Mouse (Mus musculus): ENCODE data around the gene Neurog1. TPM values are rescaled to one million over a fixed set of nuclear protein-coding genes. Genes with fewer than 3 reads are reported as not detected.

The Neurog1 gene
- total RNA-seq, 2 experiments from 2014 or later: not detected

GRCm38 (mm10) chr13:56259021-56259925 lies 7.3 kb upstream of the Neurog1 start:
- no peak for ATAC-seq (replicated peaks; ENCODE audit: low FRiP score, poor library complexity, severe bottlenecking)

- ATAC-seq (replicated peaks; ENCODE audit: low FRiP score, poor library complexity, severe bottlenecking): no peak
Measured at GRCm38 (mm10) chr13:56258196-56259020, 6.4 kb upstream of the Neurog1 start.

DNA sequence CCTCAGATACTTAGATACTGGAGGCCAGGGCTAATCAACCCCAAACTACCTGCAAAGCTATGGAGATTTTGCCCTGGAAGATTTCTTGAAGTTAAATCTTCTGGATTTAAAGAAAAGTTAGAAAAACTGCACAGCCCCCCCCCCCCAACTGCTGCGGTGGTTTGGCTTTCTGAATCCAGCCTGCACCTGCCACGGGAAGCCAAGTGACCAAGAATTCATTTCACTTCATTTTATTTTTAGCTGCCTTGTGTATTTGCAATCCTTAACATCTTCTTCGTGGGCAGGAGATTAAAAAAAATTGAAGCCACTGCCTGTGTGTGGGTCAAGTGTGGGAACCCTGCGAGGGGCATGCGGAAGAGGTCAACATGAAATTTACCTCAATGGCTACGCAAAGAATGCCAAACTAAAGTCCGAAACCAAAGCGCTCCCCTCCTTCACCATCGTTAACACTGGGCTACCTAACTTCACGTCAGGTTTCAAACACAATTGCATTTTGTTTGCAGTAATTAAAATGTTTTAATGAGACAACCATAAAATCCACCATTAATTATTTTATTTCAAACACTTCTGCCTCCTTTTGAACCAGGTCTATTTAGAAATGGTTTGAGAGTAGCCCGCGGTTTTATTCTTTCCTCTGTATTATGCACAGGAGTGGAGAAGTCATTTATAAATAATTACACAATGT lies 5.6 kb upstream of the Neurog1 start:
- ATAC-seq (replicated peaks; ENCODE audit: low FRiP score, poor library complexity, severe bottlenecking): no peak

GRCm38 (mm10) chr13:56256716-56257299 lies 4.8 kb upstream of the Neurog1 start:
- no peak for ATAC-seq (replicated peaks; ENCODE audit: low FRiP score, poor library complexity, severe bottlenecking)

GRCm38 (mm10) chr13:56253379-56253778 lies 1.4 kb upstream of the Neurog1 start:
- no peak for ATAC-seq (replicated peaks; ENCODE audit: low FRiP score, poor library complexity, severe bottlenecking)

DNA sequence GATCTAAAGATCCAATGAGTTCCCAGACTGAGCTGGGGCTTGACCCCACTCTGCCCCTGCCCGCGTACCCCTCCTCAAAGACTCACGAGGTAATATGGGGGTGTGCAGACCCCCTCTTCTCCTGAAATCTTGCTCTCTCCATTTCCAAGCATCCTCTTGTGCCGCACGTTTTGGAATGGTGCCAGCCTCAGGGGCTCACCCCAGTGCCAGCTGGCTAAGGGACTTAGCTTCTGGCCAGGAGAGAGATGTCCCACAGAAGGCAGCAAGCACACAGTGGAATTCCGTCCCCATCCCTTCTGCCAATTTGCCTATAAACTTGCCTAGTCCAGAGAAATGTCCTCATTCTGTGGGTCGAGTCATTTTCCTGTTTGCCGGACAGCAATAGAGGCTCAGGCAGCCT lies 820 bp upstream of the Neurog1 start:
- no peak for ATAC-seq (replicated peaks; ENCODE audit: low FRiP score, poor library complexity, severe bottlenecking)

GRCm38 (mm10) chr13:56251176-56251923 lies 613 bp downstream of the Neurog1 start:
- ATAC-seq (replicated peaks; ENCODE audit: low FRiP score, poor library complexity, severe bottlenecking): no peak

DNA sequence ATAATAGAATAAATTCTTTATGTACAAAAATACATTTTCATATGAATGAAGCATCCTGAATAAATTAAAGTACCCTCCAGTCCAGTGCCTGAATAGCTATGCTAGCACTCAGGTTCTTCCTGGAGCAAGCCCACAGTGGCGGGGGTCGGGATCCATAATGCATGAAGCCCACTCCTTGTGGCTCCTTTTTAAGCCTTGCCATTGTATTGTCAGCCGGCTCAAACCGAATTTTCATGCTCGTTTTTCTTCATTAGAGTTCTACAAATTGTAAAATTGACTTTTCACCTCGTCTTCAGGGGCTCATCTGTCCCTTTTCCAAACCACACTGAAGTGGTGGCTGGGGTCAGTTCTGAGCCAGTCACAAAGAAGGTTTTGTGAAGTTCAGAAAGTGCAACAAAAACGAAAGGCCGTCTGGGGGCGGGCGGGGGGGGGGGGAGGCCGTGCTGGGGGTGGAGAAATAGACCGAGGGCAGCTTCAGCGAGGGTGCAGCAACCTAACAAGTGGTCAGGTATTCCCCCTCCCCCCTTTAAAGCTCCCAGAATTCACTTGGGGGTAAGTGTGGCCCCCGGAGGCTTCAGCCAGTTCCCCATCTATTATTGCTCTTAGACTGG lies 1.3 kb downstream of the Neurog1 start:
- no peak for ATAC-seq (replicated peaks; ENCODE audit: low FRiP score, poor library complexity, severe bottlenecking)

- ATAC-seq (replicated peaks; ENCODE audit: low FRiP score, poor library complexity, severe bottlenecking): no peak
Measured at GRCm38 (mm10) chr13:56249593-56250341, 2.2 kb downstream of the Neurog1 start.

DNA sequence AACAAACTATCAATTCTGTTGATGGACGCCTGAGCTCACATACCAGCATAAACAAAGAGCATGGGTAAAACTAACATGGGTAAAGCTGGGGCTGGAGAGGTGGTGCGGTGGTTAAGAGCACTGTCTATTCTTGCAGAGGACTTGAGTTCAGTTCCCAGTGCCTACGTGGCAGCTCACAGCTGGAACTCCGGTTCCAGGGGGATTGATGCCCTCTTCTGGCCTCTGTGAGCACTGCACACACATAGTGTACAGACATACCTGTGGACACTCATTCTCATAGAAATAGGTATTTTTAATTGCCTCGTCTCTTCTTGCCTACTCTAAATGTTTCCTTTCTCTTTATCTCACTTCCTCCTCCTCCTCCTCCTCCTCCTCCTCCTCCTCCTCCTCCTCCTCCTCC lies 8.9 kb downstream of the Neurog1 start:
- ATAC-seq (replicated peaks; ENCODE audit: low FRiP score, poor library complexity, severe bottlenecking): no peak

DNA sequence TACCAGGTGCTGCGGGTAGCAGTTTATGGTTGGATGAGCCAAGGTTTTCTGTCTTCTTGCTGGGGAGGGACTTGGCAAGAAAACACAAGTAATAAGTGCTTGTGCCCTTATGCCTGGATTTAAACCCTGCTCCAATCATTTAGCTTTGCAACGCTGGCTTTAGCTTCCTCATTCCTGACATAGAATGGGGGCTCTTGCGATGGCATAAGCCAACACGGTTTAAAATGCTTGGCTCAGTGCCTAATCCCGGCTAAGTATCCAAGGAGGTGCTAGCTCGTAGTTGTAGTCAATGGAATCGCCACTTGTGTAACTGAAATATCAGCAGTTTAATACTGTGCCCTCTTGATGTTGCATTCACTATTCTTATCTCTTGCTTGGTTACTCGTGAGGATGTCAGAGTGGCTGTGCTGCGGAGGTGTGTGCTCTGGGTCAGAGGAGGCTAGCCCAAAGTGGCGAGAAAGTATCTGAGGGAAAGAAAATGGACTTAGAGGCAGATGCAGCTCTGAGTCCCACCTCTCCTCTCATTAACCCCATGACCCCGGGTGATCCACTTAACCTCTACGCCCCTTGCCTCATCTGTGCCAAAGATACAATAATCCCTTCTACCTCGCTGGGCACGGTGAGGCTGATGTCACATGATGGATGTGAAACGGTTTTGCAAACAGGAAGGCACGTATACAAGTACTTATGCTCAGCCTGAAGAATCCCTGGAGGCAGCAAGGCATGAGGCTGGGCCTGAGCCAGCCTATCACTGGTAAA lies 11.8 kb downstream of the Neurog1 start:
- ATAC-seq (replicated peaks; ENCODE audit: low FRiP score, poor library complexity, severe bottlenecking): no peak

DNA sequence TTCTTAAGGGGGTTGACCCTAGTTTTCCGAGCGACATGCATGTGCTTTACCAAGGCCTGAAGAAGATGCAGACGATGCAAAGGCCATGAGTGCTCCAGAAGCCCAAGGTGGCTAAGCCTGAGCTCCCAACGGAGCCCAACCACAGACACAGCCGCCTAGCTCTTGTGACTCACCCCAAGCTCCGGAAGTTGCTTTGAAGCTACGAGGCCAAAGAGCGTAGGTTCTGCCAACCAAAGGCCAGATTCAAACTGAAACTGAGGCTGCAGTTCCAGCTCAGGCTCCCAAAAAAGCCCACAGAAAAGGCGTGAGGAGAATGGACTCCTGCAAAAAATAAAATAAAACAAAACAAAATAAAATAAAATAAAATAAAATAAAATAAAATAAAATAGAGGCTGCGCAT lies 14.1 kb downstream of the Neurog1 start:
- no peak for ATAC-seq (replicated peaks; ENCODE audit: low FRiP score, poor library complexity, severe bottlenecking)

DNA sequence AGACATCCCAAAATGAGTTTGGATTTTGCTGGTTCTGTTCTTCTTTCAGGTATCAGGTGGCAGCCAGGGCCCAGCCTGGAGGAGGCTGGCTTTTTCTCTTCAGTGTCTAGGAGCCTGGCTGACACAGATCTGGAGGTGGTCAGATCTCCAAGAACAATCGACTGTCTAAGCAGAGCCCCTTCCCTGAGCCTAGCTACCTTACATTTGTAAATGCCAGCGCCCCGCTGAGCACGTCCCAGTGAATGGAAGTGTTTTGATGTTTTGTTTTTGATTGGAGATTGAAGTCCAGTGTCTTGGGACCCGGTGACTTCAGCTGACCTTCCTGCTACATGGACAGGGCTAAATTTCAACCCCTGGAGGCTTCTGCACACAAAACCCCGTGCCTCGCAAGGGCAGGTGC lies 15.8 kb downstream of the Neurog1 start:
- ATAC-seq (replicated peaks; ENCODE audit: low FRiP score, poor library complexity, severe bottlenecking): no peak

- ATAC-seq (replicated peaks; ENCODE audit: low FRiP score, poor library complexity, severe bottlenecking): no peak
Measured at GRCm38 (mm10) chr13:56228790-56229189, 23.2 kb downstream of the Neurog1 start.

- ATAC-seq (replicated peaks; ENCODE audit: low FRiP score, poor library complexity, severe bottlenecking): no peak
Measured at GRCm38 (mm10) chr13:56226175-56226954, 25.6 kb downstream of the Neurog1 start.

- ATAC-seq (replicated peaks; ENCODE audit: low FRiP score, poor library complexity, severe bottlenecking): no peak
Measured at GRCm38 (mm10) chr13:56223625-56224024, 28.3 kb downstream of the Neurog1 start.

DNA sequence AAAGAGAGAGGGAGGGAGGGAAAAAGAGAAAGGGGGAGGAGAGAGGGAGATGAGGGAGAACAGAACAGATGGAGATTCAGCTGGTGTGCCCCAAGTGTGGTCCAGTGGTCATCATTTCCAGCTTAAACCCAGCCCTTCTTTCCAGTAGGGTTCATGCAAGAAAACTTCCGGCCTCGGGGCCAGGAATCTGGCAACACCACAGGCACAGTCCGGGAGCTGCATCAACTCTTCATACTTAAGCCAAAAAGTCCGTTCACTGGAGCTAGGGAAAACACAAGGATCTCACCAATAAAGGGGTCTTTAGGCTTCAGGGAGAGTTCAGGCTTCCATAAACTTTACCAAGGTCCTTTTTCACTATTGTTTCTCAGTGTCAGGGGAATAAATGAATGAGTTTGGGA lies 29.1 kb downstream of the Neurog1 start:
- no peak for ATAC-seq (replicated peaks; ENCODE audit: low FRiP score, poor library complexity, severe bottlenecking)
